In the genomic region with DNA sequence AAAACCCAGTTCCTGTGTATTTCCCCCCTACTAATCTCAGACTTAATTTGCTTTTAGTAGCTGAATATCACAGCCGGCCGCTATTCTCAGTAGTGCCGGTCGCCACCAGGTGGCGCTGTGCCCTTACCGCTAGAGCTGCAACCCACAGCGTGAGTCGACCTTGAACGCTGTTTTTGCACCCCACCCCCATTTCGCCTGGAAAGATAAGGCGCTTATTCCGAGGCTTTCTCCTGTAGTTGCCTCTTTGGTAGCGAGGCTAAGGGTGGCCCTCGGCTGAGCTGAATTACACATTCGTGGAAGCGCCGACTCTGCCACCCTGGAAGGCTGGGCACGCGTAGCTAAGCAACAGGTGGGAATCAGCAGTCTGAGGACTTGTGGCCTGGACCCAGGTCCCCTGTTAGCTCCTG, we compare ENCODE assay signal across 8 mouse cellular contexts. TPM values are rescaled to one million over a fixed set of nuclear protein-coding genes. Genes with fewer than 3 reads are reported as not detected.
DNase-seq lines count a peak whose midpoint lies in the region; ATAC-seq and TF ChIP-seq lines count a peak whose summit lies in the region.

No protein-coding gene starts in this region.

- H3K27me3 ChIP-seq in embryonic facial prominence, embryonic 10.5 days (replicated peaks; ENCODE audit: low read depth, poor library complexity, severe bottlenecking): no peaks in the 10 kb centered on the region
- H3K27me3 ChIP-seq in heart, adult 2 months (ENCODE audit: control insufficient read depth, insufficient read depth, low read length): no peaks in the 10 kb centered on the region
- H3K27me3 ChIP-seq in liver, embryonic 14.5 days (ENCODE audit: control insufficient read depth, insufficient read depth, low read length): no peaks in the 10 kb centered on the region
- no peaks in the 10 kb centered on the region for H3K27me3 ChIP-seq in neural tube, embryonic 11.5 days (ENCODE audit: control insufficient read depth, insufficient read depth, low read length)
- no peaks in the 10 kb centered on the region for H3K27me3 ChIP-seq in stomach, embryonic 16.5 days (ENCODE audit: control insufficient read depth, insufficient read depth, low read length)

- WGBS in embryonic facial prominence, embryonic 10.5 days: 21% methylated on average over 19 of the region's 19 CpGs
- 10% methylated on average over 19 of the region's 19 CpGs for WGBS in heart, adult 2 months
- 17% methylated on average over 19 of the region's 19 CpGs for WGBS in liver, embryonic 14.5 days (ENCODE audit: insufficient replicate concordance)
- WGBS in neural tube, embryonic 11.5 days: 13% methylated on average over 19 of the region's 19 CpGs
- WGBS in stomach, embryonic 16.5 days: 19% methylated on average over 19 of the region's 19 CpGs

- no peaks in the 10 kb centered on the region for H3K79me2 ChIP-seq in heart, adult 2 months (replicated peaks; ENCODE audit: control insufficient read depth, insufficient read depth, low read length)

- H3K36me3 ChIP-seq in embryonic facial prominence, embryonic 10.5 days (replicated peaks): no peaks in the 10 kb centered on the region
- H3K36me3 ChIP-seq in heart, adult 2 months (ENCODE audit: control insufficient read depth, insufficient read depth, low read length): no peaks in the 10 kb centered on the region
- no peaks in the 10 kb centered on the region for H3K36me3 ChIP-seq in liver, embryonic 14.5 days (replicated peaks; ENCODE audit: control insufficient read depth, insufficient read depth, low read depth)
- no peaks in the 10 kb centered on the region for H3K36me3 ChIP-seq in neural tube, embryonic 11.5 days (ENCODE audit: control insufficient read depth, insufficient read depth, low read length)
- H3K36me3 ChIP-seq in stomach, embryonic 16.5 days (ENCODE audit: control insufficient read depth, insufficient read depth, low read length): no peaks in the 10 kb centered on the region

- DNase-seq in A20 (ENCODE audit: low read depth, low spot score): peak; percentile 89
- DNase-seq in adrenal gland, postnatal 14 days: peak; percentile 90
- peak; percentile 86 for DNase-seq in embryonic facial prominence, embryonic 10.5 days (ENCODE audit: low spot score)
- DNase-seq in heart, adult 2 months: peak; percentile 76 to 83
- DNase-seq in kidney, adult 8-10 months: peak; percentile 56 to 79
- DNase-seq in liver, embryonic 14.5 days (ENCODE audit: low read depth in 3 of 3, low spot score in 3 of 3): peak; percentile 71 to 73 (median 73)
- DNase-seq in neural tube, embryonic 11.5 days (ENCODE audit: low spot score): peak; percentile 87

- peaks cover 3% of the 10 kb centered on the region; the same call in 1 of the 2 replicates for H3K4me1 ChIP-seq in embryonic facial prominence, embryonic 10.5 days
- peaks cover 3% of the 10 kb centered on the region for H3K4me1 ChIP-seq in heart, adult 2 months (ENCODE audit: control insufficient read depth, insufficient read depth, low read length)
- peaks cover 2 to 11% of the 10 kb centered on the region in 2 experiments for H3K4me1 ChIP-seq in liver, embryonic 14.5 days (replicated peaks; ENCODE audit: control insufficient read depth in 2 of 2, insufficient read depth in 2 of 2, low read length in 1 of 2)
- no peaks in the 10 kb centered on the region for H3K4me1 ChIP-seq in neural tube, embryonic 11.5 days (ENCODE audit: control insufficient read depth, insufficient read depth, low read length)
- H3K4me1 ChIP-seq in stomach, embryonic 16.5 days (ENCODE audit: control insufficient read depth, insufficient read depth, low read length): no peaks in the 10 kb centered on the region

- H3K9me3 ChIP-seq in embryonic facial prominence, embryonic 10.5 days: 0 out of 2 replicates have a peak, but pooled peaks cover 4% of the 10 kb centered on the region
- no peaks in the 10 kb centered on the region for H3K9me3 ChIP-seq in liver, embryonic 14.5 days (ENCODE audit: control insufficient read depth, low read length)
- no peaks in the 10 kb centered on the region for H3K9me3 ChIP-seq in neural tube, embryonic 11.5 days (ENCODE audit: control insufficient read depth, low read length)
- H3K9me3 ChIP-seq in stomach, embryonic 16.5 days (replicated peaks; ENCODE audit: control insufficient read depth, low read length): no peaks in the 10 kb centered on the region

- peak overlapping the region; percentile 20; the same call in 1 of the 2 replicates for H3K27ac ChIP-seq in embryonic facial prominence, embryonic 10.5 days (replicated peaks)
- peak overlapping the region; percentile 73 for H3K27ac ChIP-seq in heart, adult 2 months
- no peak overlapping the region for H3K27ac ChIP-seq in liver, embryonic 14.5 days
- H3K27ac ChIP-seq in neural tube, embryonic 11.5 days (ENCODE audit: low read depth, low read length): no peak overlapping the region
- H3K27ac ChIP-seq in stomach, embryonic 16.5 days (ENCODE audit: low read length): no peak overlapping the region

- peak overlapping the region; percentile 48 for H3K4me3 ChIP-seq in embryonic facial prominence, embryonic 10.5 days
- H3K4me3 ChIP-seq in heart, adult 2 months: peak overlapping the region; percentile 27; the same call in 1 of the 2 replicates
- H3K4me3 ChIP-seq in liver, embryonic 14.5 days (ENCODE audit: insufficient read depth in 1 of 2, low read depth in 2 of 2, low read length in 2 of 2): peak overlapping the region in 1 of 2 experiments; percentile 50; a peak in 2 of 4 replicates
- peak overlapping the region; percentile 12; the same call in 1 of the 2 replicates for H3K4me3 ChIP-seq in neural tube, embryonic 11.5 days (ENCODE audit: low read depth, low read length)
- peak overlapping the region; percentile 33 for H3K4me3 ChIP-seq in stomach, embryonic 16.5 days (replicated peaks; ENCODE audit: low read length)

- peak; percentile 99; the same call in 1 of the 2 replicates for TF ChIP-seq CTCF in heart, adult 2 months (IDR thresholded peaks at IDR 0.05)
- peak; percentile 99 for TF ChIP-seq CTCF in liver, embryonic 14.5 days (IDR thresholded peaks at IDR 0.05; ENCODE audit: low read depth)

- H3K4me2 ChIP-seq in liver, embryonic 14.5 days (ENCODE audit: low read depth): peak overlapping the region; percentile 65
- H3K4me2 ChIP-seq in neural tube, embryonic 11.5 days (ENCODE audit: low read depth): peak overlapping the region; percentile 39
- peak overlapping the region; percentile 56 for H3K4me2 ChIP-seq in stomach, embryonic 16.5 days (ENCODE audit: low read depth, low read length)

- H3K9ac ChIP-seq in heart, adult 2 months (ENCODE audit: low read depth, low read length): no peak overlapping the region
- no peak overlapping the region for H3K9ac ChIP-seq in liver, embryonic 14.5 days (replicated peaks)
- no peak overlapping the region for H3K9ac ChIP-seq in neural tube, embryonic 11.5 days (ENCODE audit: low read length)
- peak overlapping the region; percentile 62 for H3K9ac ChIP-seq in stomach, embryonic 16.5 days (ENCODE audit: low read length)

- 0 out of 2 replicates have a peak, but pooled peaks have one; percentile 41 for TF ChIP-seq EP300 in heart, adult 2 months (IDR thresholded peaks at IDR 0.05; ENCODE audit: insufficient read depth, low read depth, low read length)
- no peak for TF ChIP-seq EP300 in liver, embryonic 14.5 days (IDR thresholded peaks at IDR 0.05; ENCODE audit: low read depth)

- intact Hi-C loops in heart, adult 2 months (cut with DNase I): no loop called here

- peak; percentile 36; the same call in 1 of the 2 replicates for TF ChIP-seq POLR2A in heart, adult 2 months (IDR thresholded peaks at IDR 0.05; ENCODE audit: insufficient read depth, low read depth, low read length)

- ATAC-seq in liver, embryonic 14.5 days (ENCODE audit: insufficient read depth): peak; percentile 72; the same call in 1 of the 2 replicates
- no peak for ATAC-seq in neural tube, embryonic 11.5 days (ENCODE audit: insufficient read depth, low FRiP score, low TSS enrichment)
- peak; percentile 78 for ATAC-seq in stomach, embryonic 16.5 days (ENCODE audit: insufficient read depth, low FRiP score)

RNA-seq across cellular contexts. Expression of a gene that starts 8.9 kb away (rescaled TPM):
- 144 and 165 TPM in 2 replicates for total RNA-seq in adrenal gland, postnatal 14 days (2021)
- polyA plus RNA-seq in embryonic facial prominence, embryonic 10.5 days (2016; fragmentation: Nextera tagmentation; extraction: Ambion mirVana): 234 and 275 TPM in 2 replicates
- 100 to 1,000 TPM; 109 to 115 TPM for total RNA-seq in heart, adult 2 months (2021)
- 101 and 156 TPM in 2 replicates for polyA plus RNA-seq in heart, adult 2 months (2012; rRNA removed)
- 41.7 and 46.7 TPM in 2 replicates for polyA plus RNA-seq in liver, embryonic 14.5 days (2012; rRNA removed)
- polyA plus RNA-seq in liver, embryonic 14.5 days (2014; fragmentation: Nextera tagmentation; extraction: Ambion mirVana): 63.1 and 66.8 TPM in 2 replicates
- 125 and 127 TPM in 2 replicates for polyA plus RNA-seq in neural tube, embryonic 11.5 days (2014; fragmentation: Nextera tagmentation; extraction: Ambion mirVana)
- polyA plus RNA-seq in stomach, embryonic 16.5 days (2015; fragmentation: Nextera tagmentation; extraction: Ambion mirVana): 195 and 225 TPM in 2 replicates

RNA-seq across cellular contexts. Expression of a gene that starts 22.9 kb away (rescaled TPM):
- total RNA-seq in adrenal gland, postnatal 14 days (2021): 7.2 and 8.4 TPM in 2 replicates
- 0.34 TPM in 1 of 2 replicates, not detected in the other for polyA plus RNA-seq in embryonic facial prominence, embryonic 10.5 days (2016; fragmentation: Nextera tagmentation; extraction: Ambion mirVana)
- total RNA-seq in heart, adult 2 months (2021): under 1 TPM in 1 of 2 experiments, not detected in 1; 0.21 TPM
- 0.10 and 0.79 TPM in 2 replicates for polyA plus RNA-seq in heart, adult 2 months (2012; rRNA removed)
- 0.08 TPM in 1 of 2 replicates, not detected in the other for polyA plus RNA-seq in liver, embryonic 14.5 days (2012; rRNA removed)
- polyA plus RNA-seq in liver, embryonic 14.5 days (2014; fragmentation: Nextera tagmentation; extraction: Ambion mirVana): not detected in 2 replicates
- polyA plus RNA-seq in neural tube, embryonic 11.5 days (2014; fragmentation: Nextera tagmentation; extraction: Ambion mirVana): not detected in 2 replicates
- polyA plus RNA-seq in stomach, embryonic 16.5 days (2015; fragmentation: Nextera tagmentation; extraction: Ambion mirVana): 0.56 and 0.63 TPM in 2 replicates

RNA-seq across cellular contexts. Expression of a gene that starts 24.6 kb away (rescaled TPM):
- total RNA-seq in adrenal gland, postnatal 14 days (2021): not detected in 2 replicates
- 0.24 and 0.25 TPM in 2 replicates for polyA plus RNA-seq in embryonic facial prominence, embryonic 10.5 days (2016; fragmentation: Nextera tagmentation; extraction: Ambion mirVana)
- total RNA-seq in heart, adult 2 months (2021): not detected
- polyA plus RNA-seq in heart, adult 2 months (2012; rRNA removed): 0.10 TPM in 1 of 2 replicates, not detected in the other
- not detected in 2 replicates for polyA plus RNA-seq in liver, embryonic 14.5 days (2012; rRNA removed)
- polyA plus RNA-seq in liver, embryonic 14.5 days (2014; fragmentation: Nextera tagmentation; extraction: Ambion mirVana): not detected in 2 replicates
- not detected in 2 replicates for polyA plus RNA-seq in neural tube, embryonic 11.5 days (2014; fragmentation: Nextera tagmentation; extraction: Ambion mirVana)
- 0.15 and 0.20 TPM in 2 replicates for polyA plus RNA-seq in stomach, embryonic 16.5 days (2015; fragmentation: Nextera tagmentation; extraction: Ambion mirVana)

RNA-seq across cellular contexts. Expression of a gene that starts 40.5 kb away (rescaled TPM):
- 15.4 and 17.5 TPM in 2 replicates for total RNA-seq in adrenal gland, postnatal 14 days (2021)
- polyA plus RNA-seq in embryonic facial prominence, embryonic 10.5 days (2016; fragmentation: Nextera tagmentation; extraction: Ambion mirVana): 31.0 and 33.7 TPM in 2 replicates
- total RNA-seq in heart, adult 2 months (2021): 10 to 100 TPM in 1 of 2 experiments, 1 to 10 TPM in 1; 8.9 to 10.7 TPM
- polyA plus RNA-seq in heart, adult 2 months (2012; rRNA removed): 21.7 and 24.9 TPM in 2 replicates
- 4.5 and 4.7 TPM in 2 replicates for polyA plus RNA-seq in liver, embryonic 14.5 days (2012; rRNA removed)
- polyA plus RNA-seq in liver, embryonic 14.5 days (2014; fragmentation: Nextera tagmentation; extraction: Ambion mirVana): 4.2 and 4.5 TPM in 2 replicates
- polyA plus RNA-seq in neural tube, embryonic 11.5 days (2014; fragmentation: Nextera tagmentation; extraction: Ambion mirVana): 35.9 and 42.5 TPM in 2 replicates
- 24.8 and 25.2 TPM in 2 replicates for polyA plus RNA-seq in stomach, embryonic 16.5 days (2015; fragmentation: Nextera tagmentation; extraction: Ambion mirVana)

RNA-seq across cellular contexts. Expression of a gene that starts 48.4 kb away (rescaled TPM):
- 2.4 and 4.8 TPM in 2 replicates for total RNA-seq in adrenal gland, postnatal 14 days (2021)
- polyA plus RNA-seq in embryonic facial prominence, embryonic 10.5 days (2016; fragmentation: Nextera tagmentation; extraction: Ambion mirVana): 0.54 and 0.85 TPM in 2 replicates
- total RNA-seq in heart, adult 2 months (2021): under 1 TPM; 0.75 to 0.78 TPM
- 0.53 and 0.55 TPM in 2 replicates for polyA plus RNA-seq in heart, adult 2 months (2012; rRNA removed)
- polyA plus RNA-seq in liver, embryonic 14.5 days (2012; rRNA removed): 1.1 TPM in 2 replicates
- 1.4 and 1.5 TPM in 2 replicates for polyA plus RNA-seq in liver, embryonic 14.5 days (2014; fragmentation: Nextera tagmentation; extraction: Ambion mirVana)
- 0.58 and 1.4 TPM in 2 replicates for polyA plus RNA-seq in neural tube, embryonic 11.5 days (2014; fragmentation: Nextera tagmentation; extraction: Ambion mirVana)
- polyA plus RNA-seq in stomach, embryonic 16.5 days (2015; fragmentation: Nextera tagmentation; extraction: Ambion mirVana): 1.1 and 1.5 TPM in 2 replicates

Comparison
In these comparisons a context has a peak if more than half of its experiments do, and no peak if none do; other contexts are left out.
1. H3K27ac ChIP-seq: peak in embryonic facial prominence, embryonic 10.5 days (single experiment) and heart, adult 2 months (single experiment); none in liver, embryonic 14.5 days (single experiment), neural tube, embryonic 11.5 days (single experiment) and stomach, embryonic 16.5 days (single experiment).
2. Peak in every context shown above with its lines, with median percentiles within 50 percentile points of each other: DNase-seq and H3K4me2 ChIP-seq.